Mouse (Mus musculus): ENCODE results near the gene Rarg.

- TF ChIP-seq ZNF384 (IDR thresholded peaks at IDR 0.05; ENCODE audit: low read depth, low read length) (no peak), ZC3H11A (IDR thresholded peaks at IDR 0.05; ENCODE audit: borderline replicate concordance, low read depth, low read length) (no peak), CHD2 (IDR thresholded peaks at IDR 0.05; ENCODE audit: low read depth, low read length) (no peak), MAFK (IDR thresholded peaks at IDR 0.05; ENCODE audit: insufficient read depth, low read depth, low read length) (peak; percentile 43; the same call in 1 of the 2 replicates), HCFC1 (IDR thresholded peaks at IDR 0.05; ENCODE audit: borderline replicate concordance, insufficient read depth, low read length) (no peak)
These were observed 62.9 kb downstream of the Rarg start for GRCm38 (mm10) chr15:102194439-102194838.

Measured in ES-E14 (cell line).